Mouse (Mus musculus): ENCODE results near the gene Pnpla2.
"Not testable (repeated sequence)": the region's sequence is repeated elsewhere in the genome, so short reads cannot be mapped to it uniquely, and the experiment has no call there.

The Pnpla2 gene

DNA sequence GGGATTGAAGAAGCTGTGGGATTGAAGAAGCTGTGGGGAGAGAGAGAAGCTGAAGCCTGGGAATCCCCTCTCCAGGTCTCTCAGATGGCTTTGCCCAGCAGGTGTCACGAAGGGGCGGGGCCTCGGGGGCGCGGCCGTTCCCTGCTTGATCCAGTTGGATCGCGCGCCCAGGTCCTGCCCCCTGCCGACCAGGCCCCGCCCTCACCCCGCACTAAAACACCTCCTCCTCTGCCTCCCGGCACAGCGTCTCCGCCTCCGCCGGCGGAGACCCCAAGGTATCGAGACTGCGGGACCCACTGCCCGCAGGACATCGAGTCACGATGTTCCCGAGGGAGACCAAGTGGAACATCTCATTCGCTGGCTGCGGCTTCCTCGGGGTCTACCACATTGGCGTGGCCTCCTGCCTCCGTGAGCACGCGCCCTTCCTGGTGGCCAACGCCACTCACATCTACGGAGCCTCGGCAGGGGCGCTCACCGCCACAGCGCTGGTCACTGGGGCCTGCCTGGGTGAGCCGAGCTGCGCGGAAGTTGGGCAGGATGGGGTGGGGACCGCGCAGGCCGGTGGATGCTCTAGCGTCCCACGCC, at the start of gene Pnpla2:
Pnpla2 (plus strand) TSS at position 232 of the 585 bp plus-strand sequence.
- peak; percentile 95 for DNase-seq

DNA sequence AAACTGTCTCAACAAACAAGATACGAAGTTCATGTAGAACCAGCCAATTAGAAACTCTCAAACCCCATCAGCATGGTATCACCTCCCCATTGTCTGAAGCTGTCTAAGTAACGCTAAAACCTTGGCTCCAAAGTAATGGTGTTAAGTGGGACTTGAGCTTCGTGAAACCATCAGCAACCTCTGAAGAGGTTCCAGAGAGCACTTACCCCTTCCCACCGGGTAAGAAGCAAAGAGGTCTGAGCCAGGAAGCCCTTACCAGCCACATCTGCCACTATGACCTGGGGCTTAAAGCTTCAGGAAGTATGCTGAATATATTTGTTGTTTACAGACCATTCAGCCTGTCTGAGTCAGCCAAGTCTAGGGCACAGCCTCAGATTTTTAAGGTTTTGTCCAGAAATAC, 49.5 kb upstream of the Pnpla2 start:
- no peak for DNase-seq

DNA sequence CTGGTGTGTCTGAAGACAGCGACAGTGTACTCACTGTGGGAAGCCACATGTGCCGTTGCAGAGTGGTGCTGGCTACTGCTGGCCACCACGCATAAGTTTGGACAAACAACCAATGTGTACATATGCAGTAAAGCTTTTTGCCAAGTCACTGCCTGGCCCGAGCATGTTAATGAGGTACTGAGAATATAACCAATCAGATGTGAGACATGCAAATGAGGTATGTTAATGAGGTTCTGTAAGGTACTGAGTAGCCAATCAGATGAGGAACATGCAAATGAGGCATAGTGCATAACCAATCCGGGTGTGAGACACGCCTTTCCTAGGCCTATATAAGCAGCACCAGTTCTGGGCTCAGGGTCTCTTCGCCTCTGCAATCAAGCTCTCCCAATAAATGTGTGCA, 47.3 kb upstream of the Pnpla2 start:
- not testable (repeated sequence) for DNase-seq

DNA sequence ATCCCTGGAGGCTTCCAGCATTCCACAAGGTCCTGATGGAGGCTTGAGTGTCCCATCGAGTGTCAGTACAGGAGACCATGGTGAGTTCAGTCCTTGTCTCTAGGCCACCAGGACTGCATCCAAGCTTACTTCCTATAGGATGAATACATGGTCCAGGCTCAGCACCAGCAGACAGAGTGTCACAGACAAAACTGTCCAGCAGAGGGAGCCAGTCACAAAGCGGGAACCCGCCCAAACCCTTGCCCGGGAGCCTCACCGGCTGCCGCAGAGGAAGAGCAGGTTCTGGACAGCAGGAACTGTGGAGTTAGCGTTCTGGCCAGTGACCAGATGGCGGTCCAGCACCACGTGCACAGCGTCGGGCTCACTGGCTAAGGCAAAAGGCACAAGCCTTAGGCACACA, 46.2 kb upstream of the Pnpla2 start:
- DNase-seq: peak; percentile 82

- DNase-seq: no peak
Observed at GRCm38 (mm10) chr7:141410631-141411030, 44.4 kb upstream of the Pnpla2 start.

DNA sequence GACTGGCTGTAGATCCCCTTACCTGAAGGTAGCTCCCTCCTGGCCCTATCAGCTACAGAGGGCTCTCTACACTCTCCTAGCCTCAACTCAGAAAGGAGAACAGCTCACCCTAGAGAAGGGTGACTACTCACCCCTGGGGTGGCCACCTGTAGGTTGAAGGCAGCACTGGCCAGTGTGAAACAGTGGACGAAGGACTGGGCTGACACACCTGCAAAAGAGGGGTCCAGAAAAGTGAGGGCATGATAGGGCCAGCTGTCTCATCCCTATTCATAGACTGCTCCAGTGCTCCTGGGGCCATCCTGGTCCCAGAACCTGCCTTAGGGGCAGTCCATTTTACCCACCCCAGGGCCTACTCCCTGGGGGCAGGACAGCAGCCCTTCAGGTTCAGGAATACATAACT, 43.3 kb upstream of the Pnpla2 start:
- DNase-seq: no peak

GRCm38 (mm10) chr7:141413331-141413730, 41.7 kb upstream of the Pnpla2 start:
- peak; percentile 19 for DNase-seq

DNA sequence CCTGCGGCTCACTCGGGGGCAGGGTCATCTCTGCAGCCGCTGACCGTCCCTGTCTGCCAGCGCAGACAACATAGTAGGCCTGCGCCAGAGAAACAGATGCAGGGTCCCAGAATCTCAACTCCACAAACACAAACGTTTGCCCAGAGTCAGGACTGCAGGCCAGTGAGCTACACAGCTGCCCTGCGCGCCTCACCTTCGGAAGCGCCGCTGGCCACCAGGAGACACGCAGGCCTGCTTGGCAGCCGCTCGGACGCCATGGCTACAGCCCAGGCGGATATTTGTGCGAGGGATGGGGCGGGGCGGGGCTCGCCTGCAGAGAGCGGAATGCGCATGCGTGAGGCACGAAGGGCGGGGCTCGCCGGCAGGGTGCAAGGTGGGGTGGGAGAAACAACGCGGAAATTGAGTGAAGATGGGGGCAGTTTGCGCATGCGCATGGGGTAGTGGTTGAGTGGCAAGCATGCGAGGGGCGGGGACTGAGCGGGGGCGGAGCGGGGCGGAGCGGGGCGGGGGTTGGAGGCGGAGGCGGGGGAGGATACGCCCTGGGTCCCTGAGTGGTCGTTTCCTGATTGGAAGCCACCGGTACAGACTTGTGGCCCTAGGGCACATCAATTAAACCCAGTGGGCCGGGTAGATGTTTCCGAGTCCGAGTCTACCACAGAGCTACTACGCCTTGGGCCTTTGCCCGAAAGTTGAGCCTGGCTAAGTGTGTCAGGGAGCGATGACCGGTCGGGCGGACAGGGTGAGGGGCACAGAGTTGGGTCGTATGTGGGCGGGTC, 41.0 kb upstream of the Pnpla2 start, which contains the start of gene Gatd1:
Gatd1 (minus strand) TSS at position 328 of the 776 bp plus-strand sequence.
- peak; percentile 99 for DNase-seq

- no peak for DNase-seq
Observed at GRCm38 (mm10) chr7:141416144-141416841, 38.7 kb upstream of the Pnpla2 start.

GRCm38 (mm10) chr7:141417731-141418681, 37.0 kb upstream of the Pnpla2 start:
- DNase-seq: no peak

DNA sequence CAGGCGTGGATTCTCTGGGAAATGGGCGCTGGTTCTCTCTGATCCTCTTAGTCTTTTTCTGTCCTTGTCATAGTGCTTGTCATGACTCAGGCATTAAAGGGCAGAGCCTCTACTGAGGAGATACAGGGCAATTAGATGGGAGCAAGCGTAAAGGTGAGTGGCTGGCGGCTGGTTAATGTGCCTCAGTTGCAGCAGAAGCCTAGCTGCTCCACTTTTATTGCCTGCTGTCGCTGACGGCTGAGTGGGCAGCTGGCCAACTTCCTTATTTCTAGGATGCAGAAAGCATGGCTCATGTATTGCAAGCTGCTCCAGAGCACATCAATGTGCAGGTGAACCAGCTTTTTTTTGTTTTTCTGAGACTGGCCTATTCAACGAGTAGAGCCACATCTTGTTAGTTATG, 36.0 kb upstream of the Pnpla2 start:
- no peak for DNase-seq

- DNase-seq: no peak
Observed at GRCm38 (mm10) chr7:141420030-141420702, 34.8 kb upstream of the Pnpla2 start.

- DNase-seq: no peak
Observed at GRCm38 (mm10) chr7:141423811-141424210, 31.2 kb upstream of the Pnpla2 start.

- DNase-seq: no peak
Observed at GRCm38 (mm10) chr7:141426948-141427730, 27.9 kb upstream of the Pnpla2 start.

DNA sequence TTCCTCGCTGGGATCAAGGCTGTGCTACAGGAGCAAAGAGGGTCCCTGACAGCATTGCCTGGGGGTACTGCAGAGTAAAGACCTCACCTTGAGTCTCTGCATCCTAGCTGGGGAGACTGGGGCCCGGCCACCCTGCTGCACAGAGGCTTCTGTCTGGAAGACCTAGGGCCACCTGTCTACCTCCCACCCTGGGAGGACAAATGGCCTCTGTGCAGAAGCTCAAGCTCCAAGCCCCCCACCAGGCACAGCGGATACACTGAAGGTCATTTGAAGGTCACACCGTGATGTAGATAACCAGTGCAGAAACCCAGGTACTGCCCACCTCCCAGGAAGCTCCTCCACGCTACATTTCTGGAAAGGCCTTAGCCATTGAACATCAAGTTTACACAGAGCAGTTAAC, 26.3 kb upstream of the Pnpla2 start:
- no peak for DNase-seq

- no peak for DNase-seq
Observed at GRCm38 (mm10) chr7:141429310-141429709, 25.7 kb upstream of the Pnpla2 start, which contains the start of gene Cend1. Cend1 (minus strand) TSS chr7:141429491.

- DNase-seq: no peak
Observed at GRCm38 (mm10) chr7:141429840-141430584, 25.0 kb upstream of the Pnpla2 start.

GRCm38 (mm10) chr7:141430585-141431240, 24.3 kb upstream of the Pnpla2 start:
- DNase-seq: no peak

DNA sequence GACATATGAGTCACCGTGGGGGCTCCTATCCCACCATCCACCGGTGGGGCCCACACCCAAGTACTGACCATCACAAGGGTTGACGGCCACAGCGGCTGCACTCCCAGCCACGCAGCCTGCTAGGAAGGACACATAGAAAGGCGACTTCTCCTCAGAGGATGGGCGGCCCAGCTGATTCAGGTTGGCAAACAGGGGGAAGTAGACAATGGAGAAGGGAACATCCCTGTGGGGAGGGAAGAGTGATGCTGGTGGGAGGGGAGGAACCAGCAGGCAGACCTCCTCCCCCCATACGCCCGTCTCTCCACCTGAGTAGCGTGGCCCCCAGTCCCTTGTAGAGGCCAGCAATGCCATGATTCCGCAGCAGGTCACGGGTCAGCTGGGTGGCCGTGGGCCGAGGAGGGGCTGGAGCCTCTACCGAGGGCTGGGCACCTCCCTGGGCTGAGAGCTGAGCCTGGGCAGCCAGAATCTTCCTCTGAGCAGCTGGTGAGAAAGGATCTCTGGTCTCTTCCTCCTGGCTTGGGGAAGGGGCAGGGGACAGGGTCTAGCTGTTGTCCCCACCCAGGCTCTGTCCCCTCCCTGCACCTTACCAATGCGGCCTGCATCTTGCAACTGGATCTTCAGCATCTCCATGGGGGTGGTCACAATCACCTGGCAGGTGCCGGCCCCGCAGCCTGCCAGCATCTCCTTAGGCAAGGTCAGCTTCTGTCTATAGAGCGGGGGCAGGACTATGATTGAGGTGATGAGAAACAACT, 23.4 kb upstream of the Pnpla2 start:
- no peak for DNase-seq
